Mouse (Mus musculus) spleen, postnatal 36 days (tissue): ENCODE data around the gene Lrrc8b.
A peak's percentile ranks its signal among the peaks of the same experiment; 100 is the strongest.

ENCODE experiments used
- DNase-seq, 2 experiments: peaks; one replicate each; pipeline ENCODE4 v3.0.0; 2022; ENCODE audit warnings: low spot score in 2 of 2, mixed read lengths in 1 of 2

Lrrc8b gene

GRCm38 (mm10) chr5:105518626-105519095, 103.1 kb downstream of the Lrrc8b start:
- DNase-seq: peak; percentile 63 to 70

DNA sequence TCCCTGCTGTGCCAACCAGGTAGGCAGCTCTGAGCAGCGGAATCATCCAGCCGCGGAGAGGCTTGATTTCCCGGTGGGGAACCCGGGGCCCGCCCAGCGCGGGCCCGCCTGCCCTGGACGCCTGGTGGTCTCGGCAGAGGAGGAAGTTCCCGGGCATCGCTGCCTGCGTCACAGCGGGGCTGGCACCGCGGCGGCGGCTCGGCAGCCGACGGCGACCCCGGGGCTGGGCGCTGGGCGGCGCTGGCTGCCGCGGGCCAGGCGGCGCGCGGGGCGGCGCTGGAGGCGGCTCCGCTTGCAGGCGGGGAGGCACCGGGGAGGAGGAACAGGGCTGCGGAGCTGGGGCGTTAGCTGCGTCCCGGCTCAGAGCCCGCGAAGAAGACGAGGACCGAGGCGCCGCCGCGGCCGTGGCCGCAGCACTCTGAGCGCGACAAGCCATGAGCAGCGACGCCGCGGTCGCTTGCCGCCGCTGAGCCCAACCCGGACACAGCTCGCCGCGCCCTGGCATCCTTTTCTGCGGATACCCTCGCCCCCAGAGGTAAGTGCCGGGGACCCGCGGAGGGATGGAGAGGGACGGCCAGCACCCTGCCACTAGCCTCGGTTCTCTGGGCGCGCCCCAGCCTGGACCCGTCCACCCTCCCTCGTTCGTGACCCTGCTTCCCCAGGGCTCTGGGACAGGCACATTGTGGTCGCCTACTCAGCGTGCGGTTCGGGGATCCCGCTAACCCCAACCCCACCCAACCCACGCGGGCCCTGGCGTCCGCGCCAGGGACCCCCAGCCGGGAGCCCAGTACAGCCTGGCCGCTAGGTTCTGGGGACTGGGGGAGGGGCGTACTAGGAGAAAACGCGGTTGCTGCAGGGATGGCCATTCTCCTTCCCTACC, 103.8 kb downstream of the Lrrc8b start, which contains the start of gene Lrrc8c:
Gene Lrrc8c (plus strand): TSS at position 293 of the 880 bp plus-strand sequence.
- peak; percentile 89 to 94 for DNase-seq

DNA sequence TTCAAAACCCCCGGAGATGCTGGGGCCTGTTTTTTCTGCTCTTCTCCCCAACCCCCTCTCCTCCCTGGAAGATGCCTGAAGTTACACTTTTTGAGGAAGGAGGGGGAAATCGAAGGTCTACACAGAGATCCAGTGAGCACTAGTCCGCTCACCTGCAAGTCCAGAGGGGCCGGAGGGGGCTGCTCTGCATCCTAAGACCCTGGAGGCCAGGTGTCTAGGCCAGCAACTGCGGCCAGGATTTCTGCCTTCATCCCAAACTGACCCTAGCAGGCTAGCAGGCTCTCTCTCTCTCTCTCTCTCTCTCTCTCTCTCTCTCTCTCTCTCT, 104.4 kb downstream of the Lrrc8b start:
- no peak for DNase-seq

DNA sequence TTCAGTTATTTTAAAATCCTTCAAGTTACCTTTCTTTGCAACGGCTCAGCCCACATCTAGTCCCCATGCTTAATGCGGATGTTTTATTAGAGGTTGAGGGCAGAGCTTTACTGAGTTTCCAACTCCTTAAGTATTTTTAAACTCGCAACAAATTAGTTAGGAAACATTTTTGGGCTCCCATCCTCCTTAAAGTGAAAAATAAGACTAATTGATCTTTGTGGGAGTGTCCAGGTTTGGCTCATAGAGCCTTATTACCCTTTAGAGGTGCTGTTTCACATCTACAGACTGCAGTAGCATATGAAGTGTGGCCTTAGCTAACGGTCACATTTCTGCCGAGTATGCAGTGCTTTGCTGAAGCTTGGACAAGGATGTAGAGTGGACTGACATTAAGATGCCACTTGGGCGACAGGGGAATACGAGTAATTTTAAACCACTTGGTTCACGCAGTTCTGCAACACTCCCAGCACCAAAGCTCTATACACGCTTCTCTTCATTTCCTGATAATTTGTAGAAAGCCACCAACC, 104.9 kb downstream of the Lrrc8b start:
- DNase-seq: no peak

GRCm38 (mm10) chr5:105523452-105523851, 107.9 kb downstream of the Lrrc8b start:
- no peak for DNase-seq

GRCm38 (mm10) chr5:105525004-105525403, 109.4 kb downstream of the Lrrc8b start:
- no peak for DNase-seq

DNA sequence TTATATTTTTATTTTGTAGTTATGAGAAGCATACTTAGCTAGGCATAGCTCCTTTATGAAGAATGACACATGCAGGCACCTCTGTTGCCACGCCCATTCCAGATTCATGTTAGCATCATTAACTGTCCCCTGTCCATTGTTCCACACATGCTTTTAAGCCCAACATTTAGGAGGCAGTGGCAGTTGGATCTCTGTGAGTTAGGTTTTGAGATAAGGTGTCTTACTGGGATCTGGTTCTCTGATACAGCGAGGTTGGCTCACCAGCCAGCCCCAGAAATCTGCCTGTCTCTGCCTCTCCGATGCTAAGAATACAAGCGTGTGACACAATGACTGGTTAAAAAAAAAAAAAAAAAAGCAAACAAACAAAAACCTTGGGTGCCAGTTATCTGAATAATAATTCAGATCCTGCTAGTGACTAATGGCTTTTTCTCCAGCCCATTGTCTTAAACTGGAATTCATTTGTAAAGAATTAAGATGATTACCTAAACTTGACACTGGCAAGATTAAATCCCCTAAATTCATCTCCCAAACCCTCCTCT, 110.6 kb downstream of the Lrrc8b start:
- DNase-seq: no peak

DNA sequence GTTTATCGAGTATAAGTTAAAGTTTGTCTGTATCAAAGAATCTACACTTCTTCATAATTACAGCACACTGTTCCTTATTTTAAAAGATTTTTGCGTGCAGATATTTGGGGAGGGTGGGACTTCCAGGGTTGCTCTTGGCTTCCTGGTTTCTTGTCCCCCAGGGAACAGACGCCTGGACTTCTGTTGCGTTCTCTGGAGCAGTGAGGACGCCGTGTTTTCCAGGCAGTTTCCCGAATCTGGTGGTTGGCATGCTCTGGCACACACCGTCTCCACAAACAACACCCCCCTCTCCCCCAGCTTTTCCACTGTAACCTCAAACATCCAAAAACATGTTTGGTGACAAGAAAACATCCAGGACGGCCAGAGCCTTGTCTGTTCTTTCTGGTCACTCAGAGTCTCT, 111.2 kb downstream of the Lrrc8b start:
- no peak for DNase-seq

DNA sequence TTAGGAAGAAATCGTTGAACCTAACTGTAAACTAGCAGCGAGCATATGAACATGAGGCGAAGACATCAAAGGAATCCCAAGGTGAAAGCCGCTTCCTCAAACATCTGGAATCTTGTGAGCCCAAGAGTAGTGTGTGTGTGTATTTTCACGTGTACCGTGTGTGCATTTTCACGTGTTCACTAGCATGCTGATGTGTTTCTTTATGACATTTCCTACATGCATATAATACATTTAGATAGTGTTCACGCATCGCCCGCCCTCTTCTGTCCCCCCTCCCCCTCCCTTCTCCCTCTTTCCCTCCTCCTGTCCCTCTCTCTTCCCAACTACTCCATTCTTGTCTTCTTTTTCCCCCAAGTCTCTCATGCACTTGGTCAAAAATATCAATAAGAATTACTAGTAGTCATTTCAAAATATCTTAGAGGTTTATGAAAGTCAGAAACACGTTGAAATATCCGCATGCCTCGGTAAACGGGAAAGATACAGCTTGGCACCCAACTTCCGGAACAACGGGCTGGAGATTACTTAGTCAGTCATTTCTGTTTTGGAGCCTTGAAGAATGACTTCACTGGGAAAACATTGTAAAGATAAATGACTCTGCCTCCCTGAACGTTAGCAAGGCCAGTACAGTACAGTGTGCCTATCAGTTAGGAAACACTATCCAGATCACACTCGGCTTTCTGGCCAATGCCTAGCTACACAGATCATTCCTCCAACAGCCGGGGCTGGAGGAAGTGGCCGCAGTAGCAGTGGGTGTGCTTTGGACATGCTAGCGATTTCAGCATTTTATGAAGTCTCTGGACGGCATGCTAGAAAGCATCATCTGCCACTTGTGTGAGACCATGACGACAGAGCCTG, 112.1 kb downstream of the Lrrc8b start:
- no peak for DNase-seq

DNA sequence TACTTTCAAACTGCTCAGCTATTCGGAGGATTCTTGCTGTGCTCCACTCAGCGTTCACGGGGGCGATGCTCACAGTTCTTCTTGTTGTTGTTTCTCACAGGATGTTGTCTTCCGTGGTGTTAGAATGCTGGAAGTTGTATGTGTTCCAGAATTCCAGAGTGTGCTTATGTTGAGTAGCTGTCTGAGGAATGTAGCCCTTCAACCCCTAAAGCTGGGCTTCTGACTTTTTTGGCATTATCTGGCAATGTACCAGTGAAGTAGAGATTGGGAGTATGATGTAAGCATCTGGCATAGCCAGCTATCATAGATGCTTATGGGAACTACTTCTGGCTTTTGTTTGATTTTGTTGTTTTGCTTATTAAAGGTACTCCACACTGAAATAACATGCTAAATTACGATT, 115.0 kb downstream of the Lrrc8b start:
- no peak for DNase-seq

DNA sequence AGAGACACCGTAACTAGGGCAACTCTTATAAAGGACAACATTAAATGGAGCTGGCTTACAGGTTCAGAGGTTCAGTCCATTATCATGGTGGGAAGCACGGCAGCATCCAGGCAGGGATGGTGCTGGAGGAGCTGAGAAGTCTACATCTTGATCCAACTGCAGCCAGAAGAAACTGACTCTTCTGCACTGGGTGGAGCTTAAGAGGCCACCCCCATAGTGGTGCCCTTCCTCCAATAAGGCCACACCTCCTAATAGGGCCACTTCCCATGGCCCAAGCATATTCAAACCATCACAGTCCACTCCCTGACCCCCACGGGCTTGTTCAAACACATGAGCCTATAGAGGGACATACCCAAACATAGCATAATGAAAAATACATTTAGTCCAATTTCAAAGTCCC, 119.6 kb downstream of the Lrrc8b start:
- DNase-seq: no peak

DNA sequence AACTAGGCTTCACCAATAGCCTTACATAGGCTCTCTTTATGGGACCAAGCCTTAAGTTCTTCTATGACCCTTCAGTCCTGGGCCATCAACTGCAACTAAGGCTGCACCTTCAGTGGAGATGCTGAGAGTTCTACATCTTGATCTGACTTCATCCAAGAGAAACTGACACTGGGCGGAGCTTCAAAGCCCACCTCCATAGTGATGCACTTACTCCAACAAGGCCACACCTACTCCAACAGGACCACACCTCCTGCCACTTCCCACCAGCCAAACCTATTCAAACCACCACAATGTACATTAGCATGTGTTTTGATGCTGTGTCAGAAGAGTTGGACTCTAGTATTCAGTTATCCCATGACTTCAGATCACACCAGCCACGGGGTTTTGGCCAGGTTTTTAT, 120.6 kb downstream of the Lrrc8b start:
- DNase-seq: no peak

GRCm38 (mm10) chr5:105537101-105537723, 121.6 kb downstream of the Lrrc8b start:
- no peak for DNase-seq
